Mouse (Mus musculus): ENCODE data around the gene Slc9b1. TPM values are rescaled to one million over a fixed set of nuclear protein-coding genes. Genes with fewer than 3 reads are reported as not detected.

Gene Slc9b1
- polyA plus RNA-seq, 1 experiment from 2014 or later, result not detected

GRCm38 (mm10) chr3:135411824-135412223 is 64.0 kb downstream of the Slc9b1 start:
- no peaks in the 10 kb centered on the region for H3K27me3 ChIP-seq (replicated peaks)
- H3K36me3 ChIP-seq, result peaks cover 26% of the 10 kb centered on the region
- peak; percentile 77; the same call in 1 of the 2 replicates for ATAC-seq (ENCODE audit: insufficient number of reproducible peaks, low FRiP score)
- H3K9me3 ChIP-seq (replicated peaks), result peaks cover 4% of the 10 kb centered on the region
- no peak overlapping the region for H3K4me3 ChIP-seq
- H3K9ac ChIP-seq, result peak overlapping the region; percentile 30; the same call in 1 of the 2 replicates
- H3K4me2 ChIP-seq, result peak overlapping the region; percentile 53
- 22% methylated on average over 9 of the region's 9 CpGs for WGBS
- H3K27ac ChIP-seq (ENCODE audit: poor library complexity, severe bottlenecking), result peak overlapping the region; percentile 65
- H3K4me1 ChIP-seq (replicated peaks), result peaks cover 36% of the 10 kb centered on the region

- Histone ChIP-seq H3K9me3 (replicated peaks) (no peaks in the 10 kb centered on the region), H3K36me3 (peaks cover 7% of the 10 kb centered on the region), H3K9ac (no peak overlapping the region), H3K27me3 (replicated peaks) (no peaks in the 10 kb centered on the region), H3K4me1 (replicated peaks) (peaks cover 36% of the 10 kb centered on the region), H3K4me3 (no peak overlapping the region), H3K4me2 (no peak overlapping the region), H3K27ac (ENCODE audit: poor library complexity, severe bottlenecking) (no peak overlapping the region)
- WGBS, result 81% methylated on average over 3 of the region's 3 CpGs
- ATAC-seq (ENCODE audit: insufficient number of reproducible peaks, low FRiP score), result no peak
Observed at GRCm38 (mm10) chr3:135417245-135417644, 69.4 kb downstream of the Slc9b1 start.

- Histone ChIP-seq H3K27me3 (replicated peaks) (no peaks in the 10 kb centered on the region), H3K9me3 (replicated peaks) (no peaks in the 10 kb centered on the region), H3K4me2 (no peak overlapping the region), H3K36me3 (peaks cover 7% of the 10 kb centered on the region), H3K9ac (no peak overlapping the region), H3K4me3 (no peak overlapping the region), H3K27ac (ENCODE audit: poor library complexity, severe bottlenecking) (no peak overlapping the region), H3K4me1 (replicated peaks) (peaks cover 33% of the 10 kb centered on the region)
- no peak for ATAC-seq (ENCODE audit: insufficient number of reproducible peaks, low FRiP score)
- 64% methylated on average over 3 of the region's 3 CpGs for WGBS
Observed at GRCm38 (mm10) chr3:135417799-135418198, 70.0 kb downstream of the Slc9b1 start.

GRCm38 (mm10) chr3:135420542-135421309 is 72.9 kb downstream of the Slc9b1 start:
- H3K4me2 ChIP-seq, result no peak overlapping the region
- peaks cover 11% of the 10 kb centered on the region; the same call in 1 of the 2 replicates for H3K4me1 ChIP-seq (replicated peaks)
- H3K4me3 ChIP-seq, result no peak overlapping the region
- H3K9me3 ChIP-seq (replicated peaks), result no peaks in the 10 kb centered on the region
- peaks cover 7% of the 10 kb centered on the region for H3K36me3 ChIP-seq
- no peak overlapping the region for H3K27ac ChIP-seq (ENCODE audit: poor library complexity, severe bottlenecking)
- H3K9ac ChIP-seq, result no peak overlapping the region
- 85% methylated on average over 9 of the region's 9 CpGs for WGBS
- no peaks in the 10 kb centered on the region for H3K27me3 ChIP-seq (replicated peaks)
- no peak for ATAC-seq (ENCODE audit: insufficient number of reproducible peaks, low FRiP score)

GRCm38 (mm10) chr3:135421310-135421594 is 73.4 kb downstream of the Slc9b1 start:
- no peaks in the 10 kb centered on the region for H3K9me3 ChIP-seq (replicated peaks)
- H3K27ac ChIP-seq (ENCODE audit: poor library complexity, severe bottlenecking), result no peak overlapping the region
- no peak overlapping the region for H3K4me3 ChIP-seq
- no peak overlapping the region for H3K4me2 ChIP-seq
- H3K36me3 ChIP-seq, result peaks cover 5% of the 10 kb centered on the region
- H3K9ac ChIP-seq, result no peak overlapping the region
- ATAC-seq (ENCODE audit: insufficient number of reproducible peaks, low FRiP score), result no peak
- peaks cover 11% of the 10 kb centered on the region; the same call in 1 of the 2 replicates for H3K4me1 ChIP-seq (replicated peaks)
- no peaks in the 10 kb centered on the region for H3K27me3 ChIP-seq (replicated peaks)

- Histone ChIP-seq H3K27ac (ENCODE audit: poor library complexity, severe bottlenecking) (peak overlapping the region; percentile 89), H3K4me1 (replicated peaks) (peaks cover 11% of the 10 kb centered on the region; the same call in 1 of the 2 replicates), H3K36me3 (no peaks in the 10 kb centered on the region), H3K4me3 (peak overlapping the region; percentile 63), H3K9me3 (replicated peaks) (no peaks in the 10 kb centered on the region), H3K27me3 (replicated peaks) (no peaks in the 10 kb centered on the region), H3K9ac (peak overlapping the region; percentile 86), H3K4me2 (peak overlapping the region; percentile 67)
- ATAC-seq (ENCODE audit: insufficient number of reproducible peaks, low FRiP score), result no peak
- WGBS, result 20% methylated on average over 8 of the region's 8 CpGs
Observed at GRCm38 (mm10) chr3:135422232-135422855, 74.5 kb downstream of the Slc9b1 start.

GRCm38 (mm10) chr3:135422856-135423607 is 75.2 kb downstream of the Slc9b1 start:
- peak; percentile 99 for ATAC-seq (ENCODE audit: insufficient number of reproducible peaks, low FRiP score)
- Histone ChIP-seq H3K27me3 (replicated peaks) (no peaks in the 10 kb centered on the region), H3K27ac (ENCODE audit: poor library complexity, severe bottlenecking) (peak overlapping the region; percentile 89), H3K4me3 (peak overlapping the region; percentile 63), H3K9ac (peak overlapping the region; percentile 86), H3K4me1 (replicated peaks) (peaks cover 8% of the 10 kb centered on the region; the same call in 1 of the 2 replicates), H3K36me3 (0 out of 2 replicates have a peak, but pooled peaks cover 4% of the 10 kb centered on the region), H3K4me2 (peak overlapping the region; percentile 67), H3K9me3 (replicated peaks) (no peaks in the 10 kb centered on the region)
- under 1% methylated on average over 94 of the region's 103 CpGs for WGBS

- Histone ChIP-seq H3K4me2 (peak within 1 kb of the TSS; percentile 67), H3K27ac (ENCODE audit: poor library complexity, severe bottlenecking) (peak within 1 kb of the TSS; percentile 89), H3K4me3 (peak within 1 kb of the TSS; percentile 63), H3K4me1 (replicated peaks) (0 out of 2 replicates have a peak, but pooled peaks cover 8% of the 10 kb centered on the region), H3K9me3 (replicated peaks) (no peaks in the 10 kb centered on the region), H3K9ac (peak within 1 kb of the TSS; percentile 86), H3K36me3 (0 out of 2 replicates have a peak, but pooled peaks cover 4% of the 10 kb centered on the region), H3K27me3 (replicated peaks) (no peaks in the 10 kb centered on the region)
- under 1% methylated on average over 8 of the region's 8 CpGs for WGBS
- ATAC-seq (ENCODE audit: insufficient number of reproducible peaks, low FRiP score), result no peak; the same call in 1 of the 2 replicates
Observed at GRCm38 (mm10) chr3:135423608-135424212, 75.9 kb downstream of the Slc9b1 start, which contains the start of gene Cisd2. Gene Cisd2, minus strand, starts transcription at chr3:135423925.

- no peaks in the 10 kb centered on the region for H3K9me3 ChIP-seq (replicated peaks)
- no peaks in the 10 kb centered on the region for H3K27me3 ChIP-seq (replicated peaks)
- peak overlapping the region; percentile 73 for H3K9ac ChIP-seq
- 55% methylated on average over 14 of the region's 14 CpGs for WGBS
- H3K27ac ChIP-seq (ENCODE audit: poor library complexity, severe bottlenecking), result peak overlapping the region; percentile 100
- H3K4me2 ChIP-seq, result peak overlapping the region; percentile 69
- H3K36me3 ChIP-seq, result peaks cover 3% of the 10 kb centered on the region; the same call in 1 of the 2 replicates
- ATAC-seq (ENCODE audit: insufficient number of reproducible peaks, low FRiP score), result no peak
- H3K4me1 ChIP-seq (replicated peaks), result peaks cover 7% of the 10 kb centered on the region; the same call in 1 of the 2 replicates
- H3K4me3 ChIP-seq, result peak overlapping the region; percentile 83
Observed at GRCm38 (mm10) chr3:135436901-135437616, 89.2 kb downstream of the Slc9b1 start.
